Mouse (Mus musculus): ENCODE results near the gene Catsperd. TPM values are rescaled to one million over a fixed set of nuclear protein-coding genes. Genes with fewer than 3 reads are reported as not detected.

Catsperd gene
- total RNA-seq, 2 experiments from 2014 or later, result not detected

DNA sequence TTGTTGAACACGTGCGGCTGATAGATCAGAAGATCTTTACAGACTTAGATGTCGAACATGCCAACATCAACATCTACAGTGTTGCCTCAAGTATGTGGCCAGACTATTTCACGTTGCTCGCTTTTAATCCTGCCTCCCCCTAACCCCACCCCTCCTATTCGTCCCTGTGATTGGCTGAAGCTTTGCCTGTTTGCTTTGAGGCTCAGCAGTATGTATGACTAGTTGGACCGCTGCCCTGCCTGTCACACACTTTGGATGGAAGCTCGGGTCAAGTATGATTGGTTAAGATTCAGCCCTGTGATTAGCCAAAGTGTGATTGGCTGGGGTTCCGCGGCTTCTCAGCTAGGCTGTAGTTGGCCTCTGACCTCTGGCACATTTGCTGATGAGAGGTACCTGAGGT is 23.9 kb downstream of the Catsperd start:
- no peak for DNase-seq
- intact Hi-C loops (cut with DNase I), result no loop called here

DNA sequence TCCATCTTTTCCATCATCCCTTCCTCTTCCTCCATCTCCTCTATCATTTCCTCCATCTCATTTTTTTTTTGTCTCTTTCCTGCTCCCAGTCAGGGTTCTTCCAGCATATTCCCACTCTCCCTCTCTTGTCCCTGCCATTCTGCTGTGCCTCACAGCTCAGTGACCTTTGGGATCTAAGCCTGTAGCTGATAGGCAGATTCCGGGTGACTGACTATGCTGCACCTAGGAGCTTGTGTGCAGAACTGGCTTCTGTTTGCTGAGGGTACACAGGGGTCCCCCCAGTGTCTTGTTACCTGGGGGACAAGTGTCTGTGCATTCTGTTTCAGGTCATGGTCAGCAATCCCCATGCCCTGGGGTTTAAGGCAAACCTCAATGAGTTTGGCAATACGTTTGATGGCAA is 26.8 kb downstream of the Catsperd start:
- no peak for DNase-seq
- intact Hi-C loops (cut with DNase I), result no loop called here

GRCm38 (mm10) chr17:56655311-56655710 is 27.4 kb downstream of the Catsperd start:
- intact Hi-C loops (cut with DNase I), result no loop called here
- DNase-seq, result no peak

DNA sequence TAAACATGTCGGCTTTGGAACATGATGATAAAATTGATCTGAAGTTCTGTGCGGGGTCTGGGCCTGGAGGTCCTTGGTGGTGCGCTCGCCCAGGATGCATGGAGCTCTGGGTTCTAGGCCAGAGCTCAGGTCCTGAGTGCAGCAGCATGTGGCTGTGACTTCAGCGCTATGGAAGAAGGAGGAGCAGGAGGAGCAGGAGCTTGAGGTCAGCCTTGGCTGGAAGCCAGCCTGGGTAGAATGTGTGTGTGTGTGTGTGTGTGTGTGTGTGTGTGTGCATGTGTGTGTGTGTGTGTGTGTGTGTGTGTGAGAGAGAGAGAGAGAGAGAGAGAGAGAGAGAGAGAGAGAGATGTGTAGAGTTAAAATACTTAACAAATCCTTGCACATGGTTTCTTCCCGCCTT is 28.2 kb downstream of the Catsperd start:
- DNase-seq, result no peak
- intact Hi-C loops (cut with DNase I), result no loop called here

GRCm38 (mm10) chr17:56663659-56664058 is 35.7 kb downstream of the Catsperd start:
- no peak for DNase-seq
- intact Hi-C loops (cut with DNase I), result no loop called here

GRCm38 (mm10) chr17:56664333-56664732 is 36.4 kb downstream of the Catsperd start:
- intact Hi-C loops (cut with DNase I), result no loop called here
- no peak for DNase-seq

GRCm38 (mm10) chr17:56666384-56666783 is 38.4 kb downstream of the Catsperd start:
- intact Hi-C loops (cut with DNase I), result loop anchor here (5.0 kb wide), 1 partner anchor 39 kb away; the partner anchor contains the start of genes Catsperd and Lonp1

DNA sequence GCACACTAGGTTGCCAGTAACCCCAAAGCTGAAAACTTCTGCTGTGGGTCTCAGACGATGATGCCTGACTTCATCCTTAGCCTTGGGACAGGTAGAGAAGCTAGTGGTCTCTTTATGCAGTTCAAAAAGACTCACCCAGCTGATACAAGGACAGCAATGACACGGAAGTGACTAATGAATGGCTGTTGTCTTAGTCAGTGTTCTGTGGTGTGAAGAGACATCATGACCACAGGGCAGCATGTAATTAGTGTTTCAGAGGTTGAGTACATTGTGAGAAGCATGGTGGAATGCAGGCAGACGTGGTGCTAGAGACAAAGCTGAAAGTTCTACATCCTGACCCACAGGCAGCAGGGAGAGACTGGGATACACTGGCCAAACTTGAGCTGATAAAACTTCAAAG is 39.6 kb downstream of the Catsperd start:
- DNase-seq, result no peak
- intact Hi-C loops (cut with DNase I), result loop anchor here (5.0 kb wide), 1 partner anchor 40 kb away; the partner anchor contains the start of genes Catsperd and Lonp1

More at GRCm38 (mm10) chr17:56666384-56666783, 38.4 kb downstream of the Catsperd start:
- DNase-seq, result no peak

DNA sequence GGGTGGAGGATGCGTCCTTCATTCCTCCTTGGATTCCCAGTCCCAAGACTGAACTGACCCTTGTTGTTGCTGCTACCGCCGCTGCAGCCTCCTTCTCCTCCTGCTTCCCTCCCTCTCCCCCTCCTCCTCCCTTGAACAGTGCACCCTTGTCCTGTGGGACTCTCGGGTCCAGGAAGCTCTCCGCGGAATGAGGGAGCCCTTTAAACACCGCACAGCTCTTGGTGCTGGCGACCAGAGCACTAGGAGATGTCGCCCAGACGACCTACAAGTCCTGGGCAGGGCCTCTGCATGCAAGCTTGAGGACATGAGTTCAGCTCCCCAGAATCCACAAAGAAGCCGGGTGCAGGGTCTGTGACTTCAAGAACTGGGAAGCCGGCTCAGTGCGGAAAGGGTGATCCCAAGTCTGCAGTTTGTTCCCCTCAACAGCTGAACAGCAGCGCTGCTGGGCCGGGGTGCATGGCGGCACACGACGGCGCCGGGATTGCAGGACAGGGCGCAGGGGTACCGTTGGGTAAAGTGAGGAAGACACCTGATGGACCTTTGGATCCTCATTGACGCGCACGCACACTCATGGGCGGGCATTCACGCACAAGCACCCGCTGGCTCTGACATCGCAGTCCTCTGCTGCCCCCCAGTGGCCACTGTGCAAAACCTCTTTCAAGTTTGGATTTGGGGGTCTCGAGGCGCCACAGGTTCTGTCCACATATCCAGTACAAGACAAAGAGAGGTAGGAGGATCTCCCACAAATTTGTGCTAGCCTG is 40.6 kb downstream of the Catsperd start:
- intact Hi-C loops (cut with DNase I), result loop anchor here (1.0 to 5.0 kb wide), 4 partner anchors 41 to 312 kb away; partner anchors contain the start of genes Catsperd, Lonp1 and Rpl36
- peak; percentile 86 to 91 for DNase-seq

GRCm38 (mm10) chr17:56669766-56670165 is 41.8 kb downstream of the Catsperd start:
- DNase-seq, result no peak
- intact Hi-C loops (cut with DNase I), result loop anchor here (2.0 to 5.0 kb wide), 3 partner anchors 42 to 313 kb away; partner anchors contain the start of genes Catsperd and Lonp1

DNA sequence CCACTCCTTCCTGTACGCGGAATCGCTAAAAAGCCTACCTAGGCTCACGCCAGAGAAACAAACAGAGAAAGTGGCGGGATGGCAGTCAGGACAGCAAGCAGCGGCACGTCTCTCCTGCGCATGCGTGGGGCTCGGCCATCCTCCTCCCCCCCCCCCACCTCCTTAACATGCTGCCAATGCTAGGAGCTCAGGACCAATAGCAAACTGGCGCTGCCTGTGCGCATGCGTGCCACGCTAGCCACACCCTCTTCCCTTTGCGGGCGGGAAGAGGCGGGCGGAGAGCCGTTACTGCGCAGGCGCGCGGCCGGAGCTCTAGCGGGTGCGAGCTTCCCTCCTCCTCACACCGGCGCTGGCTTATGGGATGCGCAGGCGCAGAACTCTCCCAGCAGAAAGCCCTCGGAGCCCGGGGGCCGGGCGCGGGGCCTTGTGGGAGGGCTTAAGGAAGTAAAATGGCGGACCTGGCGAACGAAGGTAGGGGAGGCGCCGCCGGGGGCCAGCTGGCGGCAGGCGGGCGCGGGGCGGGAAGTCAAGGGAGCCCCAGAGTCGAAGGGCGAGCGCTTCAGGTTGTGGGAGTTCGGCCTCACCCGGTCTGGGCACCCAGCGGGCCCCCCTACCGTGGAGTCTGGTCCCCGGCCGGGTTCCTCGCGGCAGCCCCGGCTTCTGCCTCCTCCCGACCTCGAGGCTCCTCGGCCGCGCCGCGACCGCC is 45.2 kb downstream of the Catsperd start, which contains the start of gene Ranbp3:
Gene Ranbp3 (plus strand): TSS at position 354 of the 706 bp plus-strand sequence.
- peak; percentile 98 for DNase-seq
- intact Hi-C loops (cut with DNase I), result no loop called here

- DNase-seq, result peak in 1 of 2 experiments; percentile 20
- intact Hi-C loops (cut with DNase I), result no loop called here
Observed at GRCm38 (mm10) chr17:56673647-56674416, 45.9 kb downstream of the Catsperd start.

- DNase-seq, result no peak
- intact Hi-C loops (cut with DNase I), result no loop called here
Observed at GRCm38 (mm10) chr17:56681791-56682190, 53.8 kb downstream of the Catsperd start.

- intact Hi-C loops (cut with DNase I), result no loop called here
- DNase-seq, result no peak
Observed at GRCm38 (mm10) chr17:56682880-56683279, 54.9 kb downstream of the Catsperd start.

- DNase-seq, result no peak
- intact Hi-C loops (cut with DNase I), result no loop called here
Observed at GRCm38 (mm10) chr17:56683546-56684140, 55.7 kb downstream of the Catsperd start.

DNA sequence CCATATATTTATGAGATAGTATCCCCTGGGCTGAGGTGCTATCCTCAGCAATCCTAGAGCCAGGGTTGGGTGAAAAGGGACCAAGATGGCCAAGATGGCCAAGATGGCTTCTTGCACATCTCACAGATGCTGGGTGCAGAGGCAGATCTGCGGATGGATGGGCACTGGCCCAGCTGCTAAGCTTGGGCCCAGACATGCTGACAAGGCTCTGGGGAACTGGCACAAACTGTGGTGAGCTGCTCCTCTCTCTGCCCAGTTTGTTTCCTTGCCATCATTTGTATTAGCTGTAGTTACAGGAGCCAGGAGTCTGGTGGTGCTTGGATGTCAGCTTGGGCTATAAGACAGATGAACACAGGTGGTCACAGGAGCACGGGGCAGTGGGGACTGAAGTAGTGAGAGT is 56.7 kb downstream of the Catsperd start:
- intact Hi-C loops (cut with DNase I), result no loop called here
- no peak for DNase-seq

- no peak for DNase-seq
- intact Hi-C loops (cut with DNase I), result no loop called here
Observed at GRCm38 (mm10) chr17:56686801-56687200, 58.9 kb downstream of the Catsperd start.

- intact Hi-C loops (cut with DNase I), result no loop called here
- no peak for DNase-seq
Observed at GRCm38 (mm10) chr17:56688045-56688444, 60.1 kb downstream of the Catsperd start.

DNA sequence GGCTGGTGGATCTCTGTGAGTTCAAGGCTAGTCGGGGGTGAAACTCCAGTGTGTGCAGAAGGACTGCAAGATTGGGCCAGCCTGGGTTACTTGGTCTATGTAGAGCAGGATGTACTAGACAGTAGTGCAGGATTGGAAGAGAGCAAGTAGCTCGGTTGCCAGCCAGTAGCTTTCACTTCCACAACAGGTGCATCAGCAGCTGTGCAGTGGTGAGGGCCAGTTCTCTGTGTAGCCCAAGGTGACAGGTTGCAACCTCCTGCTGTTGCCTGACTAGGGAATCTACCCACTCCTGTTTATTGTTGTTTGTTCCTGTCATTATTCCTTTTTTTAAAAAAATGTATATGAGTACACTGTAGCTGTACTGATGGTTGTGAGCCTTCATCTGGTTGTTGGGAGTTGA is 60.7 kb downstream of the Catsperd start:
- intact Hi-C loops (cut with DNase I), result no loop called here
- no peak for DNase-seq

DNA sequence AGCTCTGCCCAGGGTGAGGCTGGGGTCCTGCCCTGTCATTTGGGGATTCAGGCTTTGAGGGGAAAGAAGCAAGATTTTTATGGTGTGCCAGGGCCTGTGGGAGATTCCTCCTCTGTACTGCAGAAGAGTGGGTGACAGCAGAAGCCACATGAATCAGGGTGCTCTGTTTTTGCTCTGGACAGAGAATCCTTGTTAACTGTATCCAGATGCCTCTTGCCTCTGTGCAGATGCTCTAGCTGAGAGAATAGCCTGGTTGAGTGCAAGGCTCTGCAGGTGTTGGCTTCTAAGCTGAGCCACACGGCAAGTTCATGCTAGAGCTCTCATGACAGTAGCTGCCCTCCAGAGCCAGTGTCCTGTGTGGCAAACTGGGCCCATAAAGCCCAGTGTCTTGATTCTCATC is 65.5 kb downstream of the Catsperd start:
- no peak for DNase-seq

More for the DNA sequence above, 65.5 kb downstream of the Catsperd start:
- intact Hi-C loops (cut with DNase I), result no loop called here

Data from heart, postnatal 36 days (tissue).